Mouse (Mus musculus) embryonic fibroblast, embryonic 13.5 days (primary cell): ENCODE measurements around the gene Vpreb2.

ENCODE experiments used
- CTCF ChIP-seq: IDR thresholded peaks from 2 replicates; pipeline ENCODE4 v1.5.1; 2011; ENCODE audit warnings: mild to moderate bottlenecking, control low read depth, low read length, moderate library complexity, borderline replicate concordance; ENCODE audit not compliant: insufficient read depth
- POLR2A ChIP-seq: IDR thresholded peaks from 2 replicates; pipeline ENCODE4 v1.6.1; 2011; ENCODE audit warnings: low read depth, mild to moderate bottlenecking, control low read depth, low read length, moderate library complexity

GRCm38 (mm10) chr16:17980128-17980527 is at the start of gene Vpreb2:
- TF ChIP-seq CTCF, result no peak
- TF ChIP-seq POLR2A, result no peak
